21 mouse cellular contexts compared by ENCODE assay signal in genomic region chr2:60177490-60177889, GRCm38 (mm10).
"Had no signal": no experiment of that assay in that cellular context is flagged by ENCODE, and none has a peak within 500 bp of the region (broad histone marks: within the 10 kb centered on the region; RNA-seq: fewer than 3 reads in every experiment).

No protein-coding gene starts in this region.

- H3K9me3 ChIP-seq: limb, embryonic 10.5 days; limb, embryonic 13.5 days; liver, embryonic 12.5 days; liver, embryonic 15.5 days; lung, embryonic 15.5 days; midbrain, embryonic 13.5 days; neural tube, embryonic 13.5 days had no signal

- H3K36me3 ChIP-seq: limb, embryonic 10.5 days; limb, embryonic 13.5 days; liver, embryonic 12.5 days; liver, embryonic 15.5 days; lung, embryonic 15.5 days; midbrain, embryonic 10.5 days; midbrain, embryonic 13.5 days; neural tube, embryonic 13.5 days had no signal

- H3K4me2 ChIP-seq: limb, embryonic 13.5 days; liver, embryonic 12.5 days; liver, embryonic 15.5 days; lung, embryonic 15.5 days; midbrain, embryonic 13.5 days; neural tube, embryonic 13.5 days had no signal

- H3K27ac ChIP-seq: limb, embryonic 10.5 days; limb, embryonic 13.5 days; liver, embryonic 12.5 days; liver, embryonic 15.5 days; lung, embryonic 15.5 days; midbrain, embryonic 10.5 days; midbrain, embryonic 13.5 days; neural tube, embryonic 13.5 days; stomach, postnatal 0 days had no signal

- H3K4me1 ChIP-seq: limb, embryonic 10.5 days; limb, embryonic 13.5 days; lung, embryonic 15.5 days; midbrain, embryonic 10.5 days; midbrain, embryonic 13.5 days; neural tube, embryonic 13.5 days had no signal

- H3K4me3 ChIP-seq: limb, embryonic 10.5 days; limb, embryonic 13.5 days; liver, embryonic 12.5 days; liver, embryonic 15.5 days; lung, embryonic 15.5 days; megakaryocyte, embryonic 14.5 days; midbrain, embryonic 10.5 days; midbrain, embryonic 13.5 days; myocyte; neural tube, embryonic 13.5 days had no signal

- ATAC-seq: intestine, postnatal 0 days; liver, embryonic 12.5 days; midbrain, embryonic 13.5 days; midbrain, embryonic 16.5 days had no signal

- DNase-seq: liver; lung, adult 18-20 months; lung, postnatal 10 days; lung, postnatal 36 days; retina, postnatal 1 day; thymus, adult 2 months; thymus, postnatal 14 days; thymus, postnatal 4 days had no signal

- H3K9ac ChIP-seq: limb, embryonic 13.5 days; liver, embryonic 12.5 days; liver, embryonic 15.5 days; lung, embryonic 15.5 days; midbrain, embryonic 13.5 days; neural tube, embryonic 13.5 days had no signal

- H3K27me3 ChIP-seq: limb, embryonic 13.5 days; liver, embryonic 12.5 days; liver, embryonic 15.5 days; lung, embryonic 15.5 days; megakaryocyte, embryonic 14.5 days; midbrain, embryonic 13.5 days; neural tube, embryonic 13.5 days had no signal
